Mouse (Mus musculus): ENCODE results near the gene Sema4b. TPM values are rescaled to one million over a fixed set of nuclear protein-coding genes. Genes with fewer than 3 reads are reported as not detected.
A peak's percentile ranks its signal among the peaks of the same experiment; 100 is the strongest.

Gene Sema4b
- total and polyA plus RNA-seq, 2 experiments from 2014 or later = 28.1 to 47.5 TPM

DNA sequence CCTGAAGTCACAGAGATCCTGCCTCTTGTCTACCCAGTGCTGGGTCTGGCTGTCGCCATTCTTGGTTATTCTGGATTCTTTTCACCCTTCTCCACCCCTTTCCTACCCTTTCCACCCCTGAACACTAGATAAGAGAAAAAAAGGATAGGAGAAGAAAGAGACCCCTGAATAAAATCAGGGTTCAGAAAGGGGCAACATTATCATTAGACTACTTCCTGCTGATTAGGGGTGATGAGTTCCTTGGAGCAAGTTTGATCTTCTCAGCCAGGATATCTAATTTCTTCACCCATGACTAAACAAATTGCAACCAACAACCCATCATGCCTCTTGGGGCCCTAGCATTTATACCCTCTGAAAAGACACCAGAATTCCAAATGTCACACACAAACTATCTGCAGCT lies 81.1 kb downstream of the Sema4b start:
- 77% methylated on average over 1 of the region's 1 CpGs for WGBS
- Histone ChIP-seq H3K36me3 (ENCODE audit: insufficient read depth, low read length) (peaks cover 29% of the 10 kb centered on the region), H3K27ac (no peak overlapping the region), H3K4me1 (ENCODE audit: insufficient read depth, low read length) (peaks cover 13% of the 10 kb centered on the region), H3K4me2 (ENCODE audit: low read depth, low read length) (no peak overlapping the region), H3K27me3 (ENCODE audit: insufficient read depth, low read length) (no peaks in the 10 kb centered on the region), H3K4me3 (ENCODE audit: low read length) (no peak overlapping the region), H3K9me3 (ENCODE audit: low read length) (no peaks in the 10 kb centered on the region), H3K9ac (replicated peaks; ENCODE audit: low read length) (no peak overlapping the region)
- DNase-seq (ENCODE audit: low spot score) (no peak), ATAC-seq (no peak)
- no peak for TF ChIP-seq CTCF (IDR thresholded peaks at IDR 0.05; ENCODE audit: low read depth)

DNA sequence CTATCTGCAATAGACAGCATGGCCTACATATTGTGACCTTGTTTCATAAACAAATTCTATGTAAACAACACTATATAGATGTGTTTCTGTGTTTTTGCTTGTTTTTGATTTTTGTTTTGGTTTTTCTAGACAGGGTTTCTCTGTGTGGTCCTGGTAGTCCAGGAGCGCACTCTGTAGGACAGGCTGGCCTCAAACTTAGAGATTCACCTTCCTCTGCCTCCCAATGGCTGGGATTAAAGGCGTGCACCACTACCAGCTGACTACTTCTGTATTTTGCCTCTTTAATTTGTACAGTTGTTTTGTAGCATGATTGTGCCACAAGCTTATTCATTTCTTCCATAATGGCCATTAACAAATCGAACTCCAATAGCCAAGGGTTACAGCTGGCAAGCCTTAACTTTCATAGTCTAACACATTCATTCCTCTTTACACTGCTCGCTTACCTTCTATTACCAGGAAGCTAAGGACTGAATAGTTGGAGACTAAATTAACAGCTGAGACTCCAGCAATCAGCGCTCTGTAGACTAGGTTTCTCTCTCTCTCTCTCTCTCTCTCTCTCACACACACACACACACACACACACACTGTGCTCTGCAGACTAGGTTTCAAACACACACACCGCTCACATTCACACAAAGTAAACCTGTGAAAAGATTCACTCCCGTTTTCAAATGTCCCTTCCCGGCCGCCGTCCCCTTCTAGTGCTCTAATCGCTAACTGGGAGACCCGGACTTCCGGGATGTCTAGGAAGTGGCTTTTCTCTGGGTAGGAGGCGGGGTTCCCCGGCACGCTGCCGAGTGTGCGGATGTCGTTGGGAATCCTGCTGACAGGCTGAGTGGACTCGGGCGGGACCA lies 82.5 kb downstream of the Sema4b start, which contains the start of gene Vps33b:
Gene Vps33b (plus strand): TSS at position 753 of the 854 bp plus-strand sequence.
- H3K9ac ChIP-seq (replicated peaks; ENCODE audit: low read length) = peak within 1 kb of the TSS; percentile 64
- no peaks in the 10 kb centered on the region for H3K27me3 ChIP-seq (ENCODE audit: insufficient read depth, low read length)
- H3K27ac ChIP-seq = peak within 1 kb of the TSS; percentile 66
- H3K4me2 ChIP-seq (ENCODE audit: low read depth, low read length) = peak within 1 kb of the TSS; percentile 80
- no peak for TF ChIP-seq CTCF (IDR thresholded peaks at IDR 0.05; ENCODE audit: low read depth)
- DNase-seq (ENCODE audit: low spot score) (peak; percentile 96), ATAC-seq (peak; percentile 93)
- peaks cover 13% of the 10 kb centered on the region for H3K4me1 ChIP-seq (ENCODE audit: insufficient read depth, low read length)
- WGBS = 3% methylated on average over 21 of the region's 21 CpGs
- peaks cover 36% of the 10 kb centered on the region for H3K36me3 ChIP-seq (ENCODE audit: insufficient read depth, low read length)
- peak within 1 kb of the TSS; percentile 67 for H3K4me3 ChIP-seq (ENCODE audit: low read length)
- H3K9me3 ChIP-seq (ENCODE audit: low read length) = no peaks in the 10 kb centered on the region

DNA sequence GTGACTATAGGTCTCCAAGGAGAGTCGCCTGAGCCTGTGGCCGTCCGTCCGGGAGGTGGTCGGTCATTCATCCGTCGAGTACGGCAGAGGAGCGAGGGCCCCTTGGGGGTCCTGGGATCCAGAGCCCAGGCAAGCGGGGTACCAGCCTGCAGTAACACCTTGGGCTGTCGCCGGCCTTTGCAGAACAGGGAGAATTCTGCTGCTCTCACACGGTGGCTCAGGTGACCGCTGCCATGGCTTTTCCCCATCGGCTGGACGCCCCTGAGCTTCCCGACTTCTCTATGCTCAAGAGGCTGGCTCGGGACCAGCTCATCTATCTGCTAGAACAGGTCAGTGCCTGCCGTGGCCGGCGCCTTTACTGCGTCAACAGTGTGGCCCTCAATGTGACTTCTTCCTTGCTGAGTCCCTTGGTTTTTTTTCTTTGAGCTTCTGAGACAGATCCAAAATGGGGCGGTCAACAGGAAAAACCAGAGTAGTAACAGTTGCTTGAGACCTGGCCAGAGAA lies 83.2 kb downstream of the Sema4b start:
- Histone ChIP-seq H3K4me3 (ENCODE audit: low read length) (peak overlapping the region; percentile 67), H3K27me3 (ENCODE audit: insufficient read depth, low read length) (no peaks in the 10 kb centered on the region), H3K27ac (peak overlapping the region; percentile 66), H3K9me3 (ENCODE audit: low read length) (no peaks in the 10 kb centered on the region), H3K9ac (replicated peaks; ENCODE audit: low read length) (peak overlapping the region; percentile 64), H3K4me2 (ENCODE audit: low read depth, low read length) (peak overlapping the region; percentile 80), H3K4me1 (ENCODE audit: insufficient read depth, low read length) (peaks cover 13% of the 10 kb centered on the region), H3K36me3 (ENCODE audit: insufficient read depth, low read length) (peaks cover 37% of the 10 kb centered on the region)
- 1% methylated on average over 23 of the region's 23 CpGs for WGBS
- DNase-seq (ENCODE audit: low spot score) (peak; percentile 27), ATAC-seq (peak; percentile 64; the same call in 1 of the 2 replicates)
- TF ChIP-seq CTCF (IDR thresholded peaks at IDR 0.05; ENCODE audit: low read depth) = no peak

DNA sequence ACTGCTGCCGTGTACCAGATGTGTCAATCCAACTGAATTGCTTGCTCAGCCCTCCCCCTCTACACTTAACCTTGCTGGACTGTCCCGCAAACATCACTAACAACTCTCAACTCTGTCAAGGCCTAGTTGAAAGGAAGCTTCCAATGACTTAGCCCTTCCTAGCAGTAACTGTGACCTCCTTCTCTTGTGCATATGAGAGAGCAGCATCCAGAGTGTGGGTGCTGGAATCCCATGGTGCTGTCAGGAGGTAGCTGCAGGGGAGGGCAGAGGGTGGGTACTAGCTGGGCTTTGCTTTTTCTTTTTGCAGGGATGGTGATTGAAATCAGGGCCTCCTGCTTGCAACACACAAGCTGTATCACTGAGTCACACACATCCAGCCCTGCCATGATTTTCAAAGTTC lies 86.8 kb downstream of the Sema4b start:
- Histone ChIP-seq H3K4me3 (ENCODE audit: low read length) (no peak overlapping the region), H3K27ac (no peak overlapping the region), H3K36me3 (ENCODE audit: insufficient read depth, low read length) (peaks cover 39% of the 10 kb centered on the region), H3K4me1 (ENCODE audit: insufficient read depth, low read length) (peaks cover 13% of the 10 kb centered on the region), H3K27me3 (ENCODE audit: insufficient read depth, low read length) (no peaks in the 10 kb centered on the region), H3K9ac (replicated peaks; ENCODE audit: low read length) (no peak overlapping the region), H3K4me2 (ENCODE audit: low read depth, low read length) (no peak overlapping the region), H3K9me3 (ENCODE audit: low read length) (no peaks in the 10 kb centered on the region)
- 93% methylated on average over 2 of the region's 2 CpGs for WGBS
- DNase-seq (ENCODE audit: low spot score) (no peak), ATAC-seq (no peak)
- no peak for TF ChIP-seq CTCF (IDR thresholded peaks at IDR 0.05; ENCODE audit: low read depth)

Other genes with a start within 250 kb of the Sema4b start
- gene Zfp710, start 162.0 kb upstream of the Sema4b start, total RNA-seq (2014; rRNA removed) = 25.8 and 29.7 TPM in 2 replicates
- gene Zfp710, start 162.0 kb upstream of the Sema4b start, polyA plus RNA-seq (2015; fragmentation: Nextera tagmentation; extraction: Ambion mirVana) = 8.4 and 10.3 TPM in 2 replicates
- 126 and 161 TPM in 2 replicates for gene Idh2, start 71.4 kb upstream of the Sema4b start, total RNA-seq (2014; rRNA removed)
- 152 and 158 TPM in 2 replicates for gene Idh2, start 71.4 kb upstream of the Sema4b start, polyA plus RNA-seq (2015; fragmentation: Nextera tagmentation; extraction: Ambion mirVana)
- gene Cib1, start 46.0 kb downstream of the Sema4b start, total RNA-seq (2014; rRNA removed) = 33.5 and 34.1 TPM in 2 replicates
- gene Cib1, start 46.0 kb downstream of the Sema4b start, polyA plus RNA-seq (2015; fragmentation: Nextera tagmentation; extraction: Ambion mirVana) = 49.9 and 55.6 TPM in 2 replicates
- gene Gdpgp1, start 46.0 kb downstream of the Sema4b start, total RNA-seq (2014; rRNA removed) = 5.5 and 6.8 TPM in 2 replicates
- gene Gdpgp1, start 46.0 kb downstream of the Sema4b start, polyA plus RNA-seq (2015; fragmentation: Nextera tagmentation; extraction: Ambion mirVana) = 2.3 and 2.8 TPM in 2 replicates
- 0.61 and 0.73 TPM in 2 replicates for gene Ttll13, start 59.5 kb downstream of the Sema4b start, total RNA-seq (2014; rRNA removed)
- 1.8 and 2.7 TPM in 2 replicates for gene Ttll13, start 59.5 kb downstream of the Sema4b start, polyA plus RNA-seq (2015; fragmentation: Nextera tagmentation; extraction: Ambion mirVana)
- gene Ngrn, start 74.4 kb downstream of the Sema4b start, total RNA-seq (2014; rRNA removed) = 47.6 and 48.6 TPM in 2 replicates
- gene Ngrn, start 74.4 kb downstream of the Sema4b start, polyA plus RNA-seq (2015; fragmentation: Nextera tagmentation; extraction: Ambion mirVana) = 69.8 and 71.9 TPM in 2 replicates
- 23.8 and 24.3 TPM in 2 replicates for gene Vps33b, start 82.8 kb downstream of the Sema4b start, total RNA-seq (2014; rRNA removed)
- gene Vps33b, start 82.8 kb downstream of the Sema4b start, polyA plus RNA-seq (2015; fragmentation: Nextera tagmentation; extraction: Ambion mirVana) = 11.6 and 15.4 TPM in 2 replicates
- 24.6 and 30.7 TPM in 2 replicates for gene Prc1, start 107.6 kb downstream of the Sema4b start, total RNA-seq (2014; rRNA removed)
- 32.9 and 38.8 TPM in 2 replicates for gene Prc1, start 107.6 kb downstream of the Sema4b start, polyA plus RNA-seq (2015; fragmentation: Nextera tagmentation; extraction: Ambion mirVana)
- 24.7 and 40.5 TPM in 2 replicates for gene Rccd1, start 137.6 kb downstream of the Sema4b start, total RNA-seq (2014; rRNA removed)
- gene Rccd1, start 137.6 kb downstream of the Sema4b start, polyA plus RNA-seq (2015; fragmentation: Nextera tagmentation; extraction: Ambion mirVana) = 8.6 and 10.7 TPM in 2 replicates
- gene Unc45a, start 154.2 kb downstream of the Sema4b start, total RNA-seq (2014; rRNA removed) = 49.0 and 57.8 TPM in 2 replicates
- 46.6 and 47.8 TPM in 2 replicates for gene Unc45a, start 154.2 kb downstream of the Sema4b start, polyA plus RNA-seq (2015; fragmentation: Nextera tagmentation; extraction: Ambion mirVana)
- gene Hddc3, start 156.3 kb downstream of the Sema4b start, total RNA-seq (2014; rRNA removed) = 30.1 and 32.2 TPM in 2 replicates
- gene Hddc3, start 156.3 kb downstream of the Sema4b start, polyA plus RNA-seq (2015; fragmentation: Nextera tagmentation; extraction: Ambion mirVana) = 13.9 and 15.5 TPM in 2 replicates
- 55.5 and 61.3 TPM in 2 replicates for gene Man2a2, start 184.5 kb downstream of the Sema4b start, total RNA-seq (2014; rRNA removed)
- gene Man2a2, start 184.5 kb downstream of the Sema4b start, polyA plus RNA-seq (2015; fragmentation: Nextera tagmentation; extraction: Ambion mirVana) = 14.2 and 15.7 TPM in 2 replicates
- 10.3 and 16.1 TPM in 2 replicates for gene Fes, start 201.1 kb downstream of the Sema4b start, total RNA-seq (2014; rRNA removed)
- gene Fes, start 201.1 kb downstream of the Sema4b start, polyA plus RNA-seq (2015; fragmentation: Nextera tagmentation; extraction: Ambion mirVana) = 4.9 and 5.6 TPM in 2 replicates
- gene Furin, start 218.6 kb downstream of the Sema4b start, total RNA-seq (2014; rRNA removed) = 25.4 and 25.9 TPM in 2 replicates
- gene Furin, start 218.6 kb downstream of the Sema4b start, polyA plus RNA-seq (2015; fragmentation: Nextera tagmentation; extraction: Ambion mirVana) = 6.6 and 6.8 TPM in 2 replicates

Data from hindbrain, postnatal 0 days (tissue).